Mouse (Mus musculus) neural tube, embryonic 14.5 days (tissue): ENCODE data around the gene Lsm14b. TPM values are rescaled to one million over a fixed set of nuclear protein-coding genes. Genes with fewer than 3 reads are reported as not detected.

Experiments used
- ATAC-seq: fragments of 200-750 bp; cut with Nextera tagmentation; 2 replicates; pipeline ENCODE4 v1.8.0; 2017; ENCODE audit warnings: low read depth, mild to moderate bottlenecking, moderate TSS enrichment, moderate library complexity
- H3K27ac ChIP-seq: fragments of 300-500 bp; sonication (generic); 2 replicates; pipeline ENCODE4 v1.5.1; 2014; ENCODE audit warnings: low read depth, mild to moderate bottlenecking, control low read depth, low read length, moderate library complexity, mixed read lengths
- H3K27me3 ChIP-seq: fragments of 300-500 bp; sonication (generic); 2 replicates; pipeline ENCODE4 v1.6.1; 2014; ENCODE audit warnings: low read length; ENCODE audit not compliant: control insufficient read depth, insufficient read depth
- H3K36me3 ChIP-seq: fragments of 300-500 bp; sonication (generic); 2 replicates; pipeline ENCODE4 v1.6.1; 2014; ENCODE audit warnings: low read length, mixed read lengths; ENCODE audit not compliant: control insufficient read depth, insufficient read depth
- H3K4me1 ChIP-seq: fragments of 300-500 bp; sonication (generic); 2 replicates; pipeline ENCODE4 v1.6.1; 2014; ENCODE audit warnings: low read length; ENCODE audit not compliant: control insufficient read depth, insufficient read depth
- H3K4me2 ChIP-seq: fragments of 300-500 bp; sonication (generic); 2 replicates; pipeline ENCODE4 v1.6.1; 2014; ENCODE audit warnings: mild to moderate bottlenecking, low read depth, low read length, control low read depth
- H3K4me3 ChIP-seq: fragments of 300-500 bp; sonication (generic); 2 replicates; pipeline ENCODE4 v1.5.1; 2014; ENCODE audit warnings: low read depth, low read length, control low read depth, mixed read lengths
- H3K9ac ChIP-seq: fragments of 300-500 bp; sonication (generic); replicated peaks from 2 replicates; pipeline ENCODE4 v1.6.1; 2014; ENCODE audit warnings: low read depth, mild to moderate bottlenecking, control low read depth, low read length, mixed read lengths
- H3K9me3 ChIP-seq: fragments of 300-500 bp; sonication (generic); 2 replicates; pipeline ENCODE4 v1.6.1; 2016; ENCODE audit warnings: low read length; ENCODE audit not compliant: control insufficient read depth
- WGBS: fragments of 180-500 bp; shearing (Covaris S2); extraction: QIAGEN DNeasy Blood & Tissue Kit; methylation state at CpG from one replicate; pipeline ENCODE4 v1.1.7; 2014; 5-methylcytosine and 5-hydroxymethylcytosine counted together
- polyA plus RNA-seq: library from polyadenylated mRNA; unstranded; fragments of >200 nt; fragmentation: Nextera tagmentation; extraction: Ambion mirVana; gene quantifications from 2 replicates; pipeline ENCODE4 v1.2.1, GENCODE M21; 2014

The Lsm14b gene
- polyA plus RNA-seq, 1 experiment from 2014 or later = 17.3 TPM

DNA sequence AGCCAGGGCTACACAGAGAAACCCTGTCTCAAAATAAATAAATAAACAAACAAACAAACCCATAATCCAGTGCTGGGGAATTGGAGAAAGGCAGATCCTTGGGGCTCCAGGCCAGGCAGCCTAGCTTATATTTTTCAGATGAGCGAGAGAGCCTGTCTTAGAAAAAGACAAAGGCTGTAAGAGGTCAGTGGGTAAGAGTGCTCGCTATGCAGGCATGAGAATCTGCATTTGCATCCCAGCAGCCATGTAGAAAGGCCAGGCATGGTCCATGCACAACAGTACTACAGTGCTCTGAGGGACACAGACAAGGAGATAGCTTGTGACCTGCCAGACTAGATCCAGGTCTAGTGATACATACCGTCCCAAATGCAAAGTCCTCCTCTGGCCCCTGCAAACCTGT lies 42.1 kb upstream of the Lsm14b start:
- WGBS = 84% methylated on average over 3 of the region's 3 CpGs
- no peak overlapping the region for H3K4me2 ChIP-seq
- no peak overlapping the region for H3K4me3 ChIP-seq
- H3K9me3 ChIP-seq = no peaks in the 10 kb centered on the region
- H3K4me1 ChIP-seq = peaks cover 2% of the 10 kb centered on the region
- no peak for ATAC-seq
- no peaks in the 10 kb centered on the region for H3K36me3 ChIP-seq
- no peak overlapping the region for H3K9ac ChIP-seq
- no peak overlapping the region for H3K27ac ChIP-seq
- no peaks in the 10 kb centered on the region for H3K27me3 ChIP-seq

DNA sequence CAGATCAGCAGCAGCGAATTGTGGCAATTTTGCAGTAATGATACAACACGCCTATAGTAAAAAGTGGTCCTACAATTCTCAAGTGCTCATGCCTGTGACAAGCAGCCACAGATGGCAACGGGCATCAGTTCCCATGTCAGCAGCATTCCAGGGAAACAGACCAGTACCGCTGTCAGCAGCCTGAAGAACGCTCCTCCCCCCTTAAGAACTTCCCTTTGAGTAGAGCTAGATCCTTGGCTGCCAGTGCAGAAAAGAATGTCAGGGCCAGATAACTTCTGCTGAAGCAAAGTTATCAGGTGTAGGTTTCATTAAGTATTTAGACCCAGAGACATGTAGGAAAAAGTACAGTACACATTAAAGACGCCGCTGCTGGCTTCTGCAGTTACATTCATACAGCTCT lies 40.0 kb upstream of the Lsm14b start:
- Histone ChIP-seq H3K36me3 (no peaks in the 10 kb centered on the region), H3K4me2 (no peak overlapping the region), H3K9me3 (no peaks in the 10 kb centered on the region), H3K27ac (no peak overlapping the region), H3K4me3 (no peak overlapping the region), H3K4me1 (no peaks in the 10 kb centered on the region), H3K27me3 (no peaks in the 10 kb centered on the region), H3K9ac (no peak overlapping the region)
- no peak for ATAC-seq
- 45% methylated on average over 7 of the region's 7 CpGs for WGBS

GRCm38 (mm10) chr2:179985695-179986094 lies 39.1 kb upstream of the Lsm14b start:
- H3K9me3 ChIP-seq = no peaks in the 10 kb centered on the region
- H3K9ac ChIP-seq = no peak overlapping the region
- ATAC-seq = no peak
- no peak overlapping the region for H3K4me3 ChIP-seq
- H3K36me3 ChIP-seq = no peaks in the 10 kb centered on the region
- no peak overlapping the region for H3K4me2 ChIP-seq
- H3K4me1 ChIP-seq = no peaks in the 10 kb centered on the region
- no peaks in the 10 kb centered on the region for H3K27me3 ChIP-seq
- H3K27ac ChIP-seq = no peak overlapping the region
- WGBS = 83% methylated on average over 1 of the region's 1 CpGs

DNA sequence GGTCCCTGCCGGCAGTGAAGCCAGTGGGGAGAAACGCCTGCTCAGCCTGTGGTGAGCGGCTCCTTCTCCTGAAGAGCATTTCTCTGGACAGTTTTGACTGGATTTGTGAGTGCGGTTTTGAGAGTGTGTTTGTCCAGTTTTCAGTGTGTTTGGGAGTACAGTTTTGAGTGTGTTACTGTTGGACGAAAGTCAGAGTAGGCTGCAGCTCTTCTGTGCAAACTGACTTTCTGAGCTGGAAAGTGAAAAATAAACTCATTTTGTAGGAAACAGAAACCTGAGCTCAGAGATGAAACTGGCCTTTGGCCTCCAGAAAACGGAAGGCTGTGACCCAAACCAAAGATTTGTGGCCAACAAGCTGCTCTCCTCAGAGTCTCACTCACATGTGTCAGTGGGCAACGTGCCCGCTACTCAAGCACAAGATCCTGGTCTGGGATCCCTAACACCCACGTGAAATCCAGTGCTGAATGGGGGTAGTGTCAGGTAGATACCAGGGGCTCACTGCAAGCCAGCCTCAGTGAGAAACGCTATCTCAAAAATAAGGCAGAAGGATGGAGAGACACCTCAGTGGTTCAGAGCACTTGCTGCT lies 38.3 kb upstream of the Lsm14b start:
- WGBS = 85% methylated on average over 10 of the region's 10 CpGs
- no peak overlapping the region for H3K4me2 ChIP-seq
- no peak overlapping the region for H3K9ac ChIP-seq
- H3K27me3 ChIP-seq = no peaks in the 10 kb centered on the region
- H3K27ac ChIP-seq = no peak overlapping the region
- H3K9me3 ChIP-seq = no peaks in the 10 kb centered on the region
- no peak overlapping the region for H3K4me3 ChIP-seq
- H3K4me1 ChIP-seq = no peaks in the 10 kb centered on the region
- ATAC-seq = no peak
- H3K36me3 ChIP-seq = no peaks in the 10 kb centered on the region

GRCm38 (mm10) chr2:179989098-179989497 lies 35.7 kb upstream of the Lsm14b start:
- ATAC-seq = no peak
- no peak overlapping the region for H3K4me3 ChIP-seq
- no peak overlapping the region for H3K27ac ChIP-seq
- H3K4me2 ChIP-seq = no peak overlapping the region
- no peaks in the 10 kb centered on the region for H3K4me1 ChIP-seq
- 15% methylated on average over 1 of the region's 1 CpGs for WGBS
- no peaks in the 10 kb centered on the region for H3K9me3 ChIP-seq
- no peak overlapping the region for H3K9ac ChIP-seq
- H3K36me3 ChIP-seq = no peaks in the 10 kb centered on the region
- no peaks in the 10 kb centered on the region for H3K27me3 ChIP-seq

DNA sequence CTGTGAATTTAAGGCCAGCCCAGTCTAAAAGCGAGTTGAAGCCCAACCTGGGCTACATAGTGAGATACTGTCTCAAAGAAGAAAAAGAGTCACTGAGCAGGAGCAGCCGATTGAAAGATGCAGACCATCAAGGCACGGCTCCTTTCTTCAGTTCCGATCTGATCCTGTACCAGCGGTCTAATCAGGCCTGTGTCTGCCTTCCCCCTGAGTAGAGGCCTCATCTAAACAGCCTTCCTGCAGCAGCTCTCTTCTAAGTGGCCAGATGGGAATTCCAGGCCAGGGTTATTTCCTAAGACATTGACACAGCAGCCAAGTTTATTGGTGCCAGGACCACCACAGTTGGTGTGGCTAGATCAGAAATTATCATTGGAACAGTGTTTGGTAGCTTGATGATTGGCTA lies 31.7 kb upstream of the Lsm14b start:
- H3K36me3 ChIP-seq = no peaks in the 10 kb centered on the region
- no peak overlapping the region for H3K27ac ChIP-seq
- H3K4me1 ChIP-seq = no peaks in the 10 kb centered on the region
- no peak overlapping the region for H3K4me3 ChIP-seq
- H3K9ac ChIP-seq = no peak overlapping the region
- WGBS = 83% methylated on average over 5 of the region's 5 CpGs
- no peaks in the 10 kb centered on the region for H3K9me3 ChIP-seq
- H3K27me3 ChIP-seq = no peaks in the 10 kb centered on the region
- no peak for ATAC-seq
- H3K4me2 ChIP-seq = no peak overlapping the region

DNA sequence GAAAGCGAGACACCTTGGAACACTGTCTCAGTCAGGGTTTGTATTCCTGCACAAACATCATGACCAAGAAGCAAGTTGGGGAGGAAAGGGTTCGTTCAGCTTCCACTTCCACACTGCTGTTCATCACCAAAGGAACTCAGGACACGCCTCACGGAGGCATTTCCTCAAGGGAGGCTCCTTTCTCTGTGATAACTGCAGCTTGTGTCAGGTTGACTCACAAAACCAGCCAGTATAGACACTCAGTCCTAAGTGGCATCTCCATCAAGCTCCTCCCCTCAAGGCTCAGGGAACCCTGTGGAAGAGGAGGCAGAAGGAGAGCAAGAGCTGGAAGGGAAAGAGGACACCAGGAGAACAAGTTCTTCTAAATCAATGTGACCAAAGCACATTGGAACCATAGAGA lies 26.4 kb upstream of the Lsm14b start:
- Histone ChIP-seq H3K36me3 (no peaks in the 10 kb centered on the region), H3K4me2 (no peak overlapping the region), H3K4me1 (no peaks in the 10 kb centered on the region), H3K27ac (no peak overlapping the region), H3K9ac (no peak overlapping the region), H3K4me3 (no peak overlapping the region), H3K27me3 (no peaks in the 10 kb centered on the region), H3K9me3 (no peaks in the 10 kb centered on the region)
- WGBS = 87% methylated on average over 4 of the region's 4 CpGs
- no peak for ATAC-seq

- Histone ChIP-seq H3K4me3 (no peak overlapping the region), H3K36me3 (no peaks in the 10 kb centered on the region), H3K4me2 (no peak overlapping the region), H3K9ac (no peak overlapping the region), H3K4me1 (no peaks in the 10 kb centered on the region), H3K9me3 (no peaks in the 10 kb centered on the region), H3K27ac (no peak overlapping the region), H3K27me3 (no peaks in the 10 kb centered on the region)
- no peak for ATAC-seq
- 95% methylated on average over 9 of the region's 9 CpGs for WGBS
Observed at GRCm38 (mm10) chr2:180001635-180002034, 23.2 kb upstream of the Lsm14b start.

GRCm38 (mm10) chr2:180005656-180006351 lies 19.0 kb upstream of the Lsm14b start:
- Histone ChIP-seq H3K4me1 (no peaks in the 10 kb centered on the region), H3K9me3 (no peaks in the 10 kb centered on the region), H3K9ac (no peak overlapping the region), H3K27me3 (no peaks in the 10 kb centered on the region), H3K4me3 (no peak overlapping the region), H3K36me3 (no peaks in the 10 kb centered on the region), H3K27ac (no peak overlapping the region), H3K4me2 (no peak overlapping the region)
- no peak for ATAC-seq
- 69% methylated on average over 5 of the region's 5 CpGs for WGBS
